Mouse (Mus musculus): ENCODE data around the gene Ikzf1. TPM values are rescaled to one million over a fixed set of nuclear protein-coding genes. Genes with fewer than 3 reads are reported as not detected.

Gene Ikzf1
- under 1 TPM; 0.28 to 0.47 TPM for total RNA-seq (2021)
- long read RNA-seq, experiment 1 = 0 reads
- long read RNA-seq, experiment 2 = 0 reads

DNA sequence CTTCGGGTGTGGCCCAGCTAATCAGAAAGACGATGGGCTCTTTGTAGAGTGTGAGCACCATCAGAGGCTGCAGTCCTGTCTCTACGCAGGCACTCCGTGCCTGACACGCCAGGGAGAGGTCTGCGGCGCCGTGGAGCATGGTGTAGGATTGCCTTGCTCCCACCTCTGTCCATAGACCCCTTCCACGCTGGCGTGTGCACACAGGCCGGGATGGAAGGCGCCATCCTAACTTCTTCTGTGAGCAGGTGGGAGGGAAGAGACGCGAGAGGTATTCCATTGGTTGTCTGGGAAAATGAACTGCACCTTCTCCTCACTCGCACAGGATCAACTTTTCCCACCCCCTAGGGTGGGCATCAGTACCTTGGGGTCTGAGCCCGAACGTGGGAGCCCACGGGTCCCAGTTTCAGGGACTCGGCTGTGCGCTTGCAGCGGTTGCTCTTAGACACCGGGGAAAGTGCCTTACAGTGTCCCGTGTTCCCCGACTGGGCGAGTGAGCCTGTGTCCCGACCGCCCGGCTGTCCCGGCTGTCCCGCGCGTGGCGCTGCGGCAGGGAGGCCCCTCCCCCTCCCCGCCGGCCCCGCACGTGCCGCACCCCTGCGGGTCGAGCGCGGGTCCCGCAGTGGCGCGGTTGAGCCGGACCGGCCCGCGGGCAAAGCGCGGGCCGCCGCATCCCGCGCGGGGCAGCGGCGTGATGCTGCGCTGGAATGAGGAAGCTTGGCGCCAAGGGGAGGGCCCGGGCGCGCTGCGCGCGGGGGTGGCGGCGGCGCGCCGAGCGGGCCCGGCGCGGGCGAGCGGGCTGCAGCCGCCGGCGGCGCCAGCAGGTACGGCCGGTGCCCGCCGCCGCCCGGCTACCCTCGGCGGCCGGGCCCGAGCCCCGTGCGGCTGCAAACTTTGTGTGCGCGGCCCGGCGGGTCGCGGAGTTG, at the start of gene Ikzf1:
Gene Ikzf1 (plus strand): TSS at position 74 of the 923 bp plus-strand sequence.
- TF ChIP-seq CTCF (IDR thresholded peaks at IDR 0.05) = no peak
- no peak for DNase-seq
- Histone ChIP-seq H3K27ac (no peak within 1 kb of the TSS), H3K4me3 (peak within 1 kb of the TSS; percentile 76)
- intact Hi-C loops (cut with DNase I) = loop anchor here (5.0 kb wide), 1 partner anchor 292 kb away; no protein-coding TSS in a partner anchor

DNA sequence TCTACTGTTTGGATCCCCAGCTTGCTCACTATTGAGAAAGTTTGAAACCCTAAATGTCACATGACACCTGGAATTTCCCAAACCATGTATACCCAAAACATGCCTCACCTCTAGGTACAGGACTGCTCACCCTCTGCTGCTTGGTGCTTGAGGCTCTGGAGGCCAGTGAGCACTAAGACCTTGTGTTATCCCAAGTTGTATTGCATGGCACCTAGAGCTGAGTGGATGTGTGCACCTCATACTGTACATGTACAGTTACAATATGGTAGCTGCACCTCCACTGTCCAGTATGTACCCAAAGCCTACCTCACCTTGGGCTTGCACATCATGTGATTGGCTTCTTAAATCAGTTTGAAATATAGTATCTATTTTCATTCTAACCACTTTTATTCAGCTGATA, 40.5 kb upstream of the Ikzf1 start:
- H3K4me3 ChIP-seq = no peak overlapping the region
- intact Hi-C loops (cut with DNase I) = no loop called here

DNA sequence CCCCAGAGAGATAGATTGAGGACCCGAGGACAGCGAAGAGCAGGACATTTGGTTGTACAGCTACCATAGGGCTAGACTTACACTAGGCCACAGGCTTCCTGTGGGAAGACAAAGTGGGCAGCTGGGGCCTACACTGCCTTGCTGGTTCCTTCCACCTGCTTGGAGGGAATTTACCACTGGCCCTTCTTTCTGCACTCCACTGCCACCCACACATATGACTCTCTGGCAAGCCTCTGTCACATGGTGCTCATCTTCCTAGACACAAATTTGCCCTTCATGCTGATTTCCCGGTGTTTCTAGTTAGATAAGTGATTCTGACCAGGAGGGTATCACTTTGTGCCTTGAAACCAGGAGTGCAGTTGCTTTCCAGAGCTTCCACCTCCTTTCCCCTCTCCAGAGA, 28.4 kb upstream of the Ikzf1 start:
- DNase-seq = no peak
- H3K4me3 ChIP-seq = no peak overlapping the region
- no peak overlapping the region for H3K27ac ChIP-seq
- TF ChIP-seq CTCF (IDR thresholded peaks at IDR 0.05) = no peak
- intact Hi-C loops (cut with DNase I) = no loop called here

More for the DNA sequence above, 40.5 kb upstream of the Ikzf1 start:
- TF ChIP-seq CTCF (IDR thresholded peaks at IDR 0.05) = no peak
- H3K27ac ChIP-seq = no peak overlapping the region
- no peak for DNase-seq

DNA sequence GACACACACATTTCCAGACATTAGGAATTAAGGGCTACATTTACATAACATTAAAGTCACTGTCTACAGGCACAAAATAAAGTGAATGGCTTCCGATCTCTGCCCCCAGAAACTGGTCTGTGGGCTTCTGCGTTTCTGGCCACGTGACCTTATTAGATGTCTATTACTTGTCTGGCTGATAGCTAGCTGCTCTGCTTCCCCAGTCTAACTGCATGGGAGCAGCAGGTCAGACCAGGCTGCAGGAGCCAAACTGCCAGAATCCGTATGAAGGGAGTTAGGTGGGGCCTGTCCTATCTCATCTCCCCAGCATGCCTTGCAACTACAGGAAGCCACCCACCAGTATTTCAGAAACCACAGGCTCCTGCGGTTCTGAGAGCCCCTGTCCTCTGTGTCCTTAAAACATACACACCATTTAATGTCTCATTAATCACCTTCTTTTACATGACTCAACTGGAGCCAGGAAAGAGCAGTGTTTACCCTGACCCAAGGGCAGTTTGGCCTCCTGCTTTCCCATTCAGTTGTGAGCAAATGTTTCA, 27.7 kb upstream of the Ikzf1 start:
- intact Hi-C loops (cut with DNase I) = no loop called here

DNA sequence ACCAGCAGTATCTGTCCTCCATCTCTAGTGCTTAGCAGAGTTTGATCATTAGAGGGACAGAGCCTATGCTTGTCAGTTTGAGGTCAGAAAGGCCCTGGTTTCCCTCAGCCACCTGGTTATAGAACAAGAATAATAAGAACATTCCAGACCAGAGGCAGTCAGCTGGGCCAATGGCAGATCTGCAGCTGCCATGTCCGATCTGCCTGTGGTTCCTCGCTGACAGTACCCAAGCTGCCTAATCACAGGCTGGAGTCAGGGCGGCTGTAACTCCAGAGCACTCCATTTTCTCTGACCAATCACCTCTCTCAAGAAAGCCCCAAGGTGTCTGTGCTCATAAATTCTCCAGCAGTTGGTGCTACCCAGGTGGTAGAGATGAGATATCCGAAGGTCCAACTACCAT, 27.2 kb upstream of the Ikzf1 start:
- TF ChIP-seq CTCF (IDR thresholded peaks at IDR 0.05) = no peak
- no peak overlapping the region for H3K27ac ChIP-seq
- DNase-seq = no peak
- no peak overlapping the region for H3K4me3 ChIP-seq
- intact Hi-C loops (cut with DNase I) = no loop called here

More for the DNA sequence above, 27.7 kb upstream of the Ikzf1 start:
- no peak overlapping the region for H3K27ac ChIP-seq
- no peak for DNase-seq
- TF ChIP-seq CTCF (IDR thresholded peaks at IDR 0.05) = no peak
- H3K4me3 ChIP-seq = no peak overlapping the region

DNA sequence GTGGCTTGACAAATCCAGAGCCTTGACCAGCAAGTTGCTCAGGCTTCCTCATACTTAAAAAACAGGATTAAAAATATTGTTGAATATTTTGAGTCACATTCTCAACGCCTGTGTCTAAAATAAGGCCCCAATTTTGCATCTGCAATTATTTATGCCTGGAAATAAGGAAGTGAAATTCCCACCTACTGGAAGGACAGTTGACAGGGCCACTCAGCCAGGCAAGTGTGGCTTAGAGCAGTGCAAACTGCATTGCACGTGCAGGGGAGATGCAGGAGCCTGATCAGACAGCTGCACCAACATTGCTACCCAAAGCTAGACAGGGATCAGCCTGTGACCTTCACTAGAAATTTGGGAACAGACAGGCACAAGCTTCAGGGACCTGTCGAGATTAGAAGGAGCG, 26.0 kb upstream of the Ikzf1 start:
- intact Hi-C loops (cut with DNase I) = no loop called here
- TF ChIP-seq CTCF (IDR thresholded peaks at IDR 0.05) = no peak
- Histone ChIP-seq H3K4me3 (no peak overlapping the region), H3K27ac (no peak overlapping the region)
- DNase-seq = no peak

DNA sequence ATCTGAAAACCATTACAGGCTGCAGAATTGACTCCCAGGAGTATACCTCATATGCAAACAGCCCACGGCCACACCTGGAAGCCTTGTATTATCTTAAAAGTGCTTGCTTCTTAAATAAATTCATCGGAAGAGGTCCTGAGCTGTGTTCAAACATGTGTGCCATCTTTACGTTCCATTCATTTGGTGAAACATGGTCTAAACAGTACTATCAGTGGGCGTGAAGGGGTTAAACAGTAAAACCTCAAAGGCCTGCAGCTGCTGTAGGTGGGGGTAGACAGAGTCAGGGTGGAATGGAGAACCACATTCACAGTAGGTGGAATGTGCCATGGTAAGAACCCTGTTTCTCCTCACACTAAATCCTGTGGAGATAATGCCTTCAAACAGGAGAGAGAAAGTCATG, 24.2 kb upstream of the Ikzf1 start:
- no peak overlapping the region for H3K4me3 ChIP-seq
- DNase-seq = no peak
- no peak for TF ChIP-seq CTCF (IDR thresholded peaks at IDR 0.05)
- intact Hi-C loops (cut with DNase I) = no loop called here
- H3K27ac ChIP-seq = no peak overlapping the region

DNA sequence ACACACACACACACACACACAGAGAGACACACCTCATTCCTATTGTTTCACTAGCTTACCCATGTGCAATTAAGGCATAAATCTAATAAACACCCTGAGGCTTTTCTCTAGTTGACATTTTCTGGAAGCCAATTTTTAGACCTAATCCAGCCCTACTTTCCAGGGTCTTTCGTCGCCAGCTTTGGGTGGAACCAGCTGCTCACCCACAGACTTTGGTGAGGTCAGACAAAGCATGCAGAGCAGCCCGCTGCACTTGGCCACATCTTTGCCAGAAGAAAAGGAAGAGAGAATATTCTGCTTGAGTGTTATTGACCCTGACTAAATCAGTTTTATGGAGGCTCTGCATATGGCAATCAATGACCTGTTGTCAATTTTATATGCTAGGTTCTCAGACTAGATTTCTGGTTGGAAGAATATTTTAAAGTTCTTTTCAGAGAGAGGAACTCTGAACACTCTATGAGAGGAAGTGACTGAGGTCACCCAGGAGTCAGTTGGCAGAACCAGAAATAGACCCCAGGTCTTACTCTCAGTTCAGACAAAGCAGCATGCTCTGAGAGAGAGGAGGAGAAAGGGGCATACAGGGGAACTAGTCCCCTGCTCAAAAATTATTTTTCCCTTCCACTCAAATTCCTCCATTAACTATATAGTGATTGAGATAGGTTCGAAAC, 17.4 kb upstream of the Ikzf1 start:
- Histone ChIP-seq H3K27ac (no peak overlapping the region), H3K4me3 (no peak overlapping the region)
- intact Hi-C loops (cut with DNase I) = no loop called here
- DNase-seq = no peak
- TF ChIP-seq CTCF (IDR thresholded peaks at IDR 0.05) = no peak

DNA sequence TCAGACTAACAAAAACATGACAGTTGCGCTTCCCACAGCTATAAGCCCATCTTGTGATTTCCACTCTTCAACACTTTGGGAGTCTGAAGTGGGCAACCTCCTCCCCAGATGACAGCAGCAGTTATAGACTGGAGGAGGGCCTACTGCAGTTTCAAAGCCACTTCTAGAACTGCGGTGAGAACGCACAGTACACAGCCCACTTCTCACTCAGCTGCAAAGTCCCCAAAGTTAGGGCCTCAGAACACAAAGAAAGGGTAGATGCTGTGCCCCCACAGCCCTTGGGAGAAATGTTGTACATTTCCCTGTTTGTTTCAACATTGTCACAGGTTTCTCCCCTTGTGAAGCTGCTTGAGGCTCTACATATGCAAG, 16.9 kb upstream of the Ikzf1 start:
- no peak for TF ChIP-seq CTCF (IDR thresholded peaks at IDR 0.05)
- Histone ChIP-seq H3K27ac (no peak overlapping the region), H3K4me3 (no peak overlapping the region)
- intact Hi-C loops (cut with DNase I) = no loop called here
- no peak for DNase-seq

DNA sequence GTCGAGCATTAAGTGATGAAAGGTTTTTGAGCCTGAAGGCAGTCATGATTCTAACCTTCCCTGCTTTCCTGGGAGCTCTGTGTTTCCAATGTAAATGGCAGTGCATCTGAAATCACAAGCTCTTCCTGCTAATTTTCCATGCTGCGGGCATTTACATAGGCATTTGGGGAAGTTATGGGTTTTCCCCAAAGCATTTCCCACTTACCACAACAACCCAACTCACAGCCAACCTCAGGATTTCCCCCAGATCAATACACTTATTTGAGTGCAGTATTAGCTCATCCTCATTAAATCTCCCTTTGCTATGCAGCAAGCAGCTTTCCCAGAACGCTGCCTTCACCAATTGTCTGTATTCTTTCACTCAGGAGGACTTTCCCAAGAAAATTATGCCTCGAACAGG, 11.8 kb upstream of the Ikzf1 start:
- TF ChIP-seq CTCF (IDR thresholded peaks at IDR 0.05) = no peak
- no peak overlapping the region for H3K4me3 ChIP-seq
- no peak overlapping the region for H3K27ac ChIP-seq
- no peak for DNase-seq
- intact Hi-C loops (cut with DNase I) = no loop called here

DNA sequence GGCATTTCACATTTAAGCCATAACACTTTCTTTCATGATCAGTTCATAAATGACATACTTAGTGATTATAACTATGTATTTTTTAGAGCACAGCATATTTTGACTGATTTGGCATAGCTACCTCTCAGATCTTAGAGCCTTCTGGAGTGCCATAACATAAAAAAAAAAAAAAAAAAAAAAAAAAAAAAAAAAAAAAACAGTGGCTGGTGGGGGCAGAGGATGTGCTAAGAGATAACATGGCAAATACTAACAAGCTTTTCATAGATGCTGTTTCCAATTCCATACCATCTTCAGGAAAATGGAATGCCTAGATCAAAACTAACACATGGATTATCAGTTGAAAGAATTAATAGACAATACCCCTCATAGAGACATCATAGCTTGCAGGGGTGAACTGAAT, 9.7 kb upstream of the Ikzf1 start:
- no peak for TF ChIP-seq CTCF (IDR thresholded peaks at IDR 0.05)
- intact Hi-C loops (cut with DNase I) = no loop called here

DNA sequence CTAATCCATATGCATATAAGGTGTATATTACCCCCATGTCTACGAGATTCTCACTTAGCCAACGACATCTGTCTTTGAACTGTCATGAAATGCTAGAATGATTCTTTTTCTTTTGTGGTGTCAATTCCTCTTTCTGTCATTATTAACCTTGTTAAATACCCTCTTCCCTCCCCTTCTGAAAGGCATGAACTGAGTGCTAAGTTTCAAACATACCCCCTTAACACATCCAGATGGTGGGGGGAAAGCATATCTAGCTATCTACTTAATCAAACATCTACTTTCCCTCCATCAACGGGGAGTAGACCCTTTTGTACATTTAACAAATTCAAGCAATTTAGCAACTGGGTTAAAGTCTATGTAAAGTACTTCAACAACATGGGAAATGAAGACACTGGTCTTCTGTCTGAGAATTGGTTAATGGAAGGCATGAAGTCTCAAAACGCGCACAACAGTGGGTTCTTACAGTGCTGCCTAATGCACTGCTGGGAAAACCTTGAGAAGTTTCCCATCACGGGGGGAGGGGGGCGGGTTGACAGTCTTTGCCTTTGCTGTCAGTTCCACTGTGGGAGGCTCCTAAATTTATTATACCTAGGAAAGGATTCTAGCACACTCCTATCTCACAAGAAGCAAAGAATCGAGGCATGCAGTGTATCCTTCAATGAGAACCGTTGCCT, 8.6 kb upstream of the Ikzf1 start:
- Histone ChIP-seq H3K27ac (no peak overlapping the region), H3K4me3 (no peak overlapping the region)
- no peak for TF ChIP-seq CTCF (IDR thresholded peaks at IDR 0.05)
- no peak for DNase-seq
- intact Hi-C loops (cut with DNase I) = no loop called here

More for the DNA sequence above, 9.7 kb upstream of the Ikzf1 start:
- DNase-seq = no peak
- no peak overlapping the region for H3K4me3 ChIP-seq
- H3K27ac ChIP-seq = no peak overlapping the region

DNA sequence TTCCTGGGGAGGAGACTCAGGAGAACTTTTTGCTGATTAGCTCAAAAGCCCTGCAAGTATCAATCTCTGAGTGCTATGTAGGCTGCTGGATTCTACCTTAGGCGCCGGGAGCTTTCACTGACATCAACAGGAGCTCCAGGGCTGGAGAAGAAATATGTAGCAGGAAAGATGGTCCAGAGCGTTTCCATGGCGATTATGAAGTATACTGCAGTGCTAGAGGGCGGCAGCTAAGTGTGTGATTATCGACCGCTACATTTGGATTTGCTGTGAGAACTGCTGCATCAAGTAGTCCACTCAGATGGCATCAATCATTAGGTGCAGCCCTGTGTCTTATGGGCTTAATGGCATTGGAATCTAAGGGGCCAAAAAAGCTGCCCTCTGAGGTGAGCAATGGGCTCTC, 7.6 kb upstream of the Ikzf1 start:
- intact Hi-C loops (cut with DNase I) = no loop called here
- no peak for DNase-seq
- no peak overlapping the region for H3K4me3 ChIP-seq
- no peak overlapping the region for H3K27ac ChIP-seq
- no peak for TF ChIP-seq CTCF (IDR thresholded peaks at IDR 0.05)

Measured in gastrocnemius, adult 2 months (tissue).